Mouse (Mus musculus) embryo, embryonic 9.5 days (tissue): ENCODE measurements at regions not wholly inside any gene's neighbourhood (a gene's known extent, or its start where the extent isn't known, plus 50 kb on each side); places are given as distances from the start of the nearest gene placed in this dataset.
A peak's percentile ranks its signal among the peaks of the same experiment; 100 is the strongest.

ENCODE experiments used
- DNase-seq: peaks from one replicate; pipeline ENCODE4 v3.0.0-alpha.2; 2017; ENCODE audit errors: extremely low spot score

- DNase-seq = no peak
These were observed 133.1 kb upstream of the Zc3h12c start for GRCm38 (mm10) chr9:52301521-52301920.

- DNase-seq = peak; percentile 32
These were observed 130.0 kb upstream of the Zc3h12c start for GRCm38 (mm10) chr9:52298329-52298728.

- no peak for DNase-seq
These were observed 126.3 kb upstream of the Zc3h12c start for GRCm38 (mm10) chr9:52294699-52295098.

GRCm38 (mm10) chr9:52289069-52289468 is 120.7 kb upstream of the Zc3h12c start:
- no peak for DNase-seq

- DNase-seq = no peak
These were observed 119.4 kb upstream of the Zc3h12c start for GRCm38 (mm10) chr9:52287761-52288275.

GRCm38 (mm10) chr9:52287246-52287651 is 118.9 kb upstream of the Zc3h12c start:
- peak; percentile 65 for DNase-seq

- peak; percentile 16 for DNase-seq
These were observed 117.7 kb upstream of the Zc3h12c start for GRCm38 (mm10) chr9:52286104-52286503.

GRCm38 (mm10) chr9:52283558-52283957 is 115.2 kb upstream of the Zc3h12c start:
- no peak for DNase-seq

- no peak for DNase-seq
These were observed 112.6 kb upstream of the Zc3h12c start for GRCm38 (mm10) chr9:52280995-52281394.

GRCm38 (mm10) chr9:52280556-52280955 is 112.2 kb upstream of the Zc3h12c start:
- DNase-seq = no peak

GRCm38 (mm10) chr9:52278701-52279023 is 110.3 kb upstream of the Zc3h12c start:
- no peak for DNase-seq

GRCm38 (mm10) chr9:52277954-52278700 is 109.8 kb upstream of the Zc3h12c start:
- no peak for DNase-seq

- DNase-seq = no peak
These were observed 105.6 kb upstream of the Zc3h12c start for GRCm38 (mm10) chr9:52273994-52274393.

- no peak for DNase-seq
These were observed 104.3 kb upstream of the Zc3h12c start for GRCm38 (mm10) chr9:52272668-52273067.

- no peak for DNase-seq
These were observed 103.2 kb upstream of the Zc3h12c start for GRCm38 (mm10) chr9:52271345-52272116.

- no peak for DNase-seq
These were observed 93.2 kb upstream of the Zc3h12c start for GRCm38 (mm10) chr9:52261538-52261937.

- no peak for DNase-seq
These were observed 91.1 kb upstream of the Zc3h12c start for GRCm38 (mm10) chr9:52259459-52259858.

GRCm38 (mm10) chr9:52255692-52256091 is 87.3 kb upstream of the Zc3h12c start:
- no peak for DNase-seq

GRCm38 (mm10) chr9:52254475-52254874 is 86.1 kb upstream of the Zc3h12c start:
- no peak for DNase-seq

GRCm38 (mm10) chr9:52251455-52251854 is 83.1 kb upstream of the Zc3h12c start:
- no peak for DNase-seq

- DNase-seq = no peak
These were observed 78.3 kb upstream of the Zc3h12c start for GRCm38 (mm10) chr9:52246712-52247111.

GRCm38 (mm10) chr9:52244081-52244480 is 75.7 kb upstream of the Zc3h12c start:
- no peak for DNase-seq

GRCm38 (mm10) chr9:52243032-52243431 is 74.7 kb upstream of the Zc3h12c start:
- no peak for DNase-seq
